Mouse (Mus musculus) neural tube, embryonic 10.5 days (tissue): ENCODE results near the gene Thoc3.

Experiments used
- DNase-seq: peaks from one replicate; pipeline ENCODE4 v3.0.0-alpha.2; 2017; ENCODE audit warnings: low spot score; ENCODE audit errors: extremely low spot score

Gene Thoc3

DNA sequence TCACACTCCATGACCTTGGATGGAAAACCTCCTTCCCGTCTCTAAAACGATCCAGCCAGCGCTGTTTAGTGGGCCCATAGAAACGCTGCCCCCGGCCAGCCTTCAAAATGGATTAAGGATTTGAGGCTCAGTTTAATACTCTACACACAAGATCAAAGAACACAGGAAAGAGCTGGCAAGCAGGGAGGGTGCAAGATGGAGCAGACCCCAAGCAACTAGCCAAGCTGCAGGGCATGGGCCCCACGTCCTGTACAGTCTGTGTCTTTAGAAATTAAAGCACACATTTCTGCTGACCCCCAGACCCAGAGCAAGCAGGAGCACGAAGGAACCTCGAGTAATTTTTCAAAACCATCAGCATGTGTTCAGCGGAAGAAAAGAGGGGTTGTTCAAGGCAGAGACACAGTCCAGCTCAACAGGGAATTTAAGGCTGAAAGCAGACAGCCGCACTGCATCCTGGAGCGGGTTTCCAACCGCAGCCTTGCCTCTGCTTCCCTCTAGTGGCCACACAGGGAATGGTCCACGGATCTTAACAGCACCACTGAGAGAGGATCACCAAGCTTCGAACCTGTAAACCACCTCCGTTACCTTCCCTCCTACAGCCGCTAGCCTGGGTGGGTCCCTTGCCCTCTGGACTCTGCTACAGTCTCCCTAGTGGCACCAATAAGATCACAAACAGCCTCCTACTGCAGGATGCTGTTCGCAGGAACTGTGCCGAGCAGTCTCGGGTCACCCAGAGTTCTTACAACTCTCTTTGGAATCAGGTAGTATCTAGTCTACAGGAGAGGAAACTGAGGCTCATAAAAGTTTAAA is 21.8 kb downstream of the Thoc3 start:
- peak; percentile 85 for DNase-seq

DNA sequence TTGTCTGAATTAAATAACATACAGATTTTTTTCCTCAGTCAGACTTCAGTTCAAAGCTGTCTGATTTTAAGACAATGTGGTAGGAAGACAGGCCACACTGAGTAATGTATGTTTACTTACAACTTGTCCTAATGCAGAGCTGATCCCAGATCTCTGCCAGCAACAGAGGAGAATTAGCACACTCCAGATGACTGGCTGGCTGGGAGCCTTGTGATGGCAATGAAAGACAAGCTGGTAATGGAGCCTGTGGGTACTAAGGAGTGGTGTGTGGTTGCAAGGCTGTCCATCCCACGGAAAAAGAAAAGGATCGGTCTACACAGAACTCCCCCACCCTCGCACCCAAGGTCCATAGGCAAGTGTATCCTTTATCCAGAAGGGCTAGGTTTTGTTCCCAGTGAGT is 25.0 kb downstream of the Thoc3 start:
- DNase-seq: no peak

DNA sequence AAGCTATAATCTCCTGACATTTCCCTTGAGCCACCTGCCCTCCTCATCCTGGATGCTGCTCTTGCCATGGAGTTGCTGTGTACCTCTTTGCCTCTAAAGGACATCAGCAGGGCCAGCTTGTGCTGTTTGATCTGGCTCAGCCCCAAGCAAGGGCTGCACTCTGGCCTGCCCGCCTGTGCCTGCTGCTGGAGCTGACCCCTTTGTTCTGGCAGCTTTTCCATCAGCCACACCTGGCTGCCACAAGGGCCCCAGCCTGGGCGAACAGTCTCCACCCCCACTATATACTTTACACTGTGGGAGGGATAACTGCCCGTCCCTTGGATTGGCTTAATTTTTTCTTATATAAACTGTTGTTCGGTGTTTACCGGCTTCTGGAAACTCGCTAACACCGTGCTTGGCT is 28.7 kb downstream of the Thoc3 start:
- DNase-seq: no peak

DNA sequence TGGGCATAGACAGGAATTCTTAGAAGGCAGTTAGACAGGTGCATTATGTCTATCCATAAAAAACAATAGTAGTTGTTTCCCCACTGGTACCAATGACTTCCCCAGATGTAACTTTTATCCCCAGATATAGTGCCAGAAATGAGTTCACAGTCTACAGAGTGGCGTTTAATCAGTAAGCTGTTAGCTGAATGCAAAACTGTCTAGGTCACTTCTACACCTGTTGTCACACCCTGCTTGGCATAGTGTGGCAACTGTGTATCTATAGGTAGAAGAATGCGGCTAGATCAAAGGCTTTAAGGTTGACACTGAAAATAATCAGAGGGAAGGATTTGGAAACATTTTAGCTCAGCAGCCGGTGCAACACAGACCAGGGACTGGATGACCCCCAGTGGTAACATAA is 29.8 kb downstream of the Thoc3 start:
- DNase-seq: no peak

DNA sequence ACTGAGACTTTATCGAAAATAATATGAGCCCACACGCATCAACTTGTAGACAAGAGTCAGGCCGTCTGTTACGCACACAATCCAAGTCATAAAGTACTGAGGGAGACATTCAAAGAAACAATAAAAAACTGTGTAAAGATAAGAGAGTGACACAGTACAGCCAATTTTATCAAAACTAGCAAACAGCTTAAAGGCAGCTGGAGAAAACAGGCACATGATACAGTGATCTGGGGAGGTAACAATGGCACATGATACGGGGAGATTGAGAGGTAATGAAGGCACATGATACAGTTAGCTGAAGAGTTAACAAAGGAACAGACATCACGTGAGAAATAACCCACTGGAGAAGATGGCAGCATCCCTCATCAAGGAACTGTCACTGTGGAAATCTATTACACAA is 31.6 kb downstream of the Thoc3 start:
- no peak for DNase-seq

DNA sequence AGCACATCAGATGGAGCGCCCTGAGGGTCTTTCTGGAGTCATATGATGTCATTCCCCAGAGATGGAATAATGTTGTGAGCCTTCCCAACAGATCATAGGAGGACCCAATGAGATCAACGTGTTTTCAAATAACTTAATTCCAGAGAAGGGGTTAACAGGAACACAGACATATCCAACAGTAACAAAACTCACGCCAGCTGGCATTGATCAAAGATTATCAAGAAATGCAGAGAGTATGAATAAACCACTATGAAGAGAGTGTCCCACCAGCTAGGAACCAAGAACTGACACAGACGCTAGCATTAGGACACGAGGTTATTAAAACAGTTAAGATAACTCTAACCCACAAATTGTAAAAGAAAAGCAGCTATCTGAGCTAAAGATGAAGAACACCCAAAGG is 32.0 kb downstream of the Thoc3 start:
- DNase-seq: no peak

DNA sequence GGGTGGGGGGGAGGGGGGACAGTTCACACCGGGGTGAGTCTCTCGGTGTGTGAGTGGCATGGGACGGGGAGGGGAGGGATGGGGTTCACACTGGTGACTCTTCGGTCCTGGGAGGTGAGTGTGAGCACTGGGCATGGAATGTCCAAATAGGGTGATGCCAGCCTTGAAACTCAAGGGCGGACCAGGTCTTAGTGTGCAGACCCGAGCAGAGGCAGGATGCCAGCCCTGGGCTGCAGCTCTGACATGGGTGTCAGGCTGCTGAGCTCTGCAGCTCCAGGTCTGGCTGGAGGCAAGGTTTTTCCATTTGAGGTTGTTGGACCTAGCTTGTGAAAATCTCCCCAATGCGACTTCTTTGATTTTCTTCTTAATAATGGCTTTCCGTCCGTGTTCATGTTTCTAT is 37.5 kb downstream of the Thoc3 start:
- no peak for DNase-seq

DNA sequence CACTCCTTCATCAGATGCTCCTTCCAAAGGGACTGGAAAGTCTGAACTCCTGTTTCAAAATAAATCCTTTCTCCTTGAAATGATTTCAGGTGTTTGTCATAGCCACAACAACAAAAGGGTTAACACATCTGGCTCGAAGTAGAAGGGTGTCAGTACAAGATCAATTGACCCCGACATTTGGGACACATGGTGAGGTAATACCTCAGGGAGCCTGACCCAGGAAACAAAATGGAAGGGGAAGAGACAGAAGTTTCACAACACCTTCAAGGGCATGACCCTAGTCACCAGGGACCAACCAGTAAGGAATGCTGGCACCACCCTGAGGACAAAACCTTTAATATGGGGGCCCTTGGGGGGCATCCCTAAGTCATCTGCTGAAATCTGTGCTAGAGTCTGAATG is 38.6 kb downstream of the Thoc3 start:
- no peak for DNase-seq

DNA sequence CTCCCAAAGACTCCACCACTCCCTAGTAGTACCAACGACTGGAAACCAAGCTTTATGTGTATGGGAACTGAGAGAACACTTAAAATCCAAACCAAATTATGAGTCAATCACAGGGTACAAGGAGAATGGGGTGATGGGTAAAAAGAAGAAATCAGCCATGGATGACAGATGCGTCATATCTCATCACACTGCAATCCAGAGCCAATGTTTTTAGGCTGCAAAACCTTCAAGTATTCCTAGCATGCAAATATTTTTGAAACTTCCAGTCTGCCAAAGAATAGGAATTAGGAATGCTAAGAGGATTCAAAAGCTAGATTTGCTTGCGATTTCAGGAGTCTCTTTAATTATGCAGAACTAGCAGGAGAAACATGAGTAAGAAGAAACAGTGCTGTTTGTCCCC is 39.9 kb downstream of the Thoc3 start:
- DNase-seq: no peak

DNA sequence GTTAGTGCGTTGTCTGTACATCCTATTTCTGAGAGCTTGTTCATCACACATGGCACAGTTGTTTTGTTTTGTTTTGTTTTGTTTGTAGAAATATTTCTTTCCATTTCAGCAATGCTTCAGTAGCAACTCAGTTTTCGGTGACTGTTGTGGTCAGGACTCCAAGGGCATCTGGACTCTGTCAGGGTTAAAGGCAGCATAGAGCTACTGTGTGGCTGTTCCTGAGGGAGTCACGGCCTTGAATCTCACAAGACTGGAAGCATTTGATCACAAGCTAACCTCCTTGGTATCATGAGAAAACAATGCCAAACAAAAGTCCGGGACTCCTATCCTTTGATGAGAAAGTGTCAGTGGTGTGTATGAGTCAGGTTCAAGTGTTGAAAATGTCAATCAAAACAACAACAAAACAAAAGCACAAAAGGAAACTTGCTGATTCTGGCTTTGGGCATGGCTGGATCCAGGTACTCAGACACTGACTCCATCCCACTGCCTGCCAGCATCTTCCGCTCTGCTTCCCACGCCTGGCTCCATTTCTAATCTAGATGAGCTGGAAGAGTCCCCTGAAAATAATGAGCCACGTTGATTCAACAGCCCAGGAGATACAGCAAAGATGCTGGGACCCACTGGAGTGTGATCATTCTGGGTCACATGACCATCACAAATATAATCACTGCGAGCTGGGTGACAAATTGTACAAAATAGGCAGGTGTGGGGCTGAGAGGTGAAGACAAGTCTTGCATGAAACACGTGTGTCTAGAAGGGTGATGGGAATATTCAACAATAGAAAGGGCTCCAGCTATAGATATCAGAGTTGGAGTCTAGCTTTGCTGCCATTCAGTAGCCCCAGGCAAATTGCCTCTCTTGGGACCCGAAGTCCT is 41.6 kb downstream of the Thoc3 start:
- DNase-seq: no peak

DNA sequence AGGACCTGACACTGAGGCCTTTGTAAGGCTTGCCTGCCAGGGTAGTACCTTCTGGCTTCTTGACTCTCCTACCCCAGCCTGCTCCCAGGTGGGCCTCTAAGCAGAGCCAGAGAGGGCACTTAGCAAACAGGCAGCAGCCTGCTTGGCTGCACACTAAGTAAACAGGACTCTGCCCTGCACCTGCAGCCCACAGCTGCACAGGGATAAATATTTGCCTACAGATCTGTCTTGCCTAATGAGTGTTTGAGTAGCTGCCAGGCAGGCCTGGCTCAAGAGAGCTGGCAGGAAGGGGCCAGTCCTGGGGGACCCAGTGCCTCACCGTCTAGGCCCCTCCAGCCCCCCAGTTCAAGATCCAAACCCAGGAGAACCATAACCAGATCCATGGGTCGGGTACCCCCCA is 43.4 kb downstream of the Thoc3 start:
- DNase-seq: peak; percentile 22

DNA sequence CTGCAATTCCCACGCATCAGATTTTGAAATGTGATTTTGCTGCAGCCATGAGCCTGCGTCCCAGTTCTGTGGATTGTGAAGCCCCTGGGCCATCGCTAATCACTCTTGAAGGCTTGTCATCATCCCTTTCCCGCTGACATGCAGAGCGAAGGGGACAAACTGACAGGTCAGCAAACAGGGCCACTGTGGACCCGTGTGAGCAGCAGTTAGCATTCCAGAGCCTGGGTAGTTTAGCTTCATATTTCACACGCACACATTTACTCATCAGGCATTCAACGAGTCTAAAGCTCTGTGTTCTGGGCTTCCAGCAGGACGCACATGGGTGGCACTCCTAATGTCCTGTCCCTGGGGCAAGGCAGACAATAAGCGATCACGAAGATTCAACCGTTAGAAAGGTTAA is 48.4 kb downstream of the Thoc3 start:
- DNase-seq: no peak

DNA sequence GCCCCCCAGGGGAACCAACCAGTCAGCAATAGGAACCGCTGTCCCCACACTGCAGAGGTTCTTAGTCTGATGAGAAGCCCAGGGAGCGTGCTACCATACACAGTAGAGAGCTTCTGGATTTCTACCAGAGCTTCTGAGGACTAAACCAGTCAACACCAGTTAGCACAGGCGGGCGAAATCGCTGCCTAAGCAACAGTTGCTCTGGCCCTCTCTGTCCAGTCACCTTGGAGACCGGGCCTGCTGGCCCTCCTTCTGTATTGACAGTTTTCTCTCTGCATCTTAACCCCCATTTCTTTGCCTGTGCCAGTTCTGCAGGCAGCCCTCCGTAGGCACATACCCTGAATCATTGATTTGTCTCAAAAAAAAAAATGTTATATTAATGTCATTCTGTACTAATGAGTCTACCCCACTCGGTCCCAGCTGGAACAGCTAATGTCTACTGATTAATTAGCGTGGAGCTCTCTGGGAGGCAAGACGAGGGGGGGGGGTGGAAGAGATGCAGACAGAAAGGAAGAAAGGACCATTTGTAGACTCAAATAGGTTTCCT is 49.8 kb downstream of the Thoc3 start:
- DNase-seq: no peak

DNA sequence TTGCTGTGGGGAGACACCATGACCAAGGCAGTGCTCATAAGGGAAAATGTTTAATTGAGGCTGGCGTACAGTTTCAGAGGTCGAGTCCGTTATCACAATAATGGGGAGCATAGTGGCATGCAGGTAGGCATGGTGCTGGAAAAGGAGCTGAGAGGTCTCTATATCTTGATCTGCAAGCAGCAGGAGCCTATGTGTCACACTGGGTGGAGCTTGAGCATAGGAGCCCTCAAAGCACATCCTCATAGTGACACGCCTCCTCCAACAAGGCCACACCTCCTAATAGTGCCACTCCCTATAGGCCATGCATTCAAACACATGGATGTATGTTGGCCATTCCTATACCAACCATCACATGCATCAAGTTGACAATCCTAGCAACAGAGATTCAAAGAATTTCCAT is 53.6 kb downstream of the Thoc3 start:
- no peak for DNase-seq

DNA sequence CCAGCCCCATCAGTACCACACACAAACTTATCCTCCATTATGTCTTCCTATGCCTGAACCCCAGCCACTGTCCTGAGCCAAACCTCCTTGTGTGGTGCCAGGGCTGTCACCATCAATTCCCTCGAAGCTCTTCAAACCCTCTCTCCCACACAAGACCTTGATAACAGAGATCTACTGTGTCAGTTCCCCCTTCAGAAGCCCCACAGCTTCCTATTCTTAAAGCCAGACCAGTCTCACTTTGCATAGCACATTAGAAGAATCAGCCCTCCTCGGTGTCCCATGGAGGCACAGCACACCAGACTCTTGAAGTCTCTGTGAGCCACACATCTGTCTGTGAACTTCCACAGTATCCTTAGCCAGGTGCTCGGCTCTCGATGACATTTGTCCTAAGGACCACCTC is 55.9 kb downstream of the Thoc3 start:
- no peak for DNase-seq

DNA sequence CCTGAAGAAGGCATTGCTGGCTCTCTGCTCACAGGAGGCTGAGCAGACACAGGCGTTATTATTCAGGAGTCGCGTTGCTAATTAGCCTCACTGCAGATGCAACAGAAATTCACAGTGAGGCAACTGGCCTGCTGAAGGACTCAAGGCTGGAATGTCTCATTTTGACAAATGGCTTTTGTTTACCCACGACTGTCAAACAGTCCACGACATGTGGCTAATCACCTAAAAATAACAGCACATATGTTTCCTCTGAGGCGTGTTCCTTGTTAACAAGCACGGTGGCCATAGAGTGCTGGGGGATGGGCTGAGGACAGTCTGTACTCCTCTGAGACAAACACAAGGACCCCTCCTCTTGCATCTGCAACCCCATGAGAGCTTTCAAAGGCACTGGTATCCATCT is 56.4 kb downstream of the Thoc3 start:
- no peak for DNase-seq

DNA sequence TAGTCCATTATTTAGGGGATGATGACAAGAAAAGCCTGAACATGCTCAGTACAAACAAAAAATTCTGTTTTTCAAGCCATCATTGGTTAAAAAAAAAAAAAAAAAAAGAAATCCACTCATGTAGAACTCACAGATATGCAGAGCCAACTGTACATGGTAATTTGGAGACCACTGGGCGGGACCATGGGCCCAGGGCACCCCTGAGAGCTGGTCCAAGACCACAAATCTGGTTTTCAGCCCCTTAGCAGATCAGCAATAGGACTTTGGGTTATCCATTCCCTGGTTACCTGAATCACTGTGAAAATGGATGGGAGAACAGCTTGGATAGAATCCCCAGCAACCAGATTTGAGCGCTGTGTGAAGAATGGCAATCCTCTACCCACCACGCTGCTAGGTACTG is 57.0 kb downstream of the Thoc3 start:
- DNase-seq: no peak
